Mouse (Mus musculus) liver, embryonic 14.5 days (tissue): Measurements from ENCODE around the gene Rnf208. TPM values are rescaled to one million over a fixed set of nuclear protein-coding genes. Genes with fewer than 3 reads are reported as not detected.

Source experiments
- ATAC-seq: fragments of 200-750 bp; cut with Nextera tagmentation; 2 replicates; pipeline ENCODE4 v1.8.0; 2017; ENCODE audit warnings: moderate number of reproducible peaks, mild to moderate bottlenecking, moderate library complexity; ENCODE audit not compliant: insufficient read depth
- DNase-seq, 3 experiments: peaks; one replicate each; pipeline ENCODE4 v3.0.0-alpha.2; 2012 to 2013; ENCODE audit warnings: low read depth in 3 of 3, low spot score in 3 of 3
- H3K27ac ChIP-seq: fragments of 300-500 bp; sonication (generic); 2 replicates; pipeline ENCODE4 v1.5.1; 2014; ENCODE audit warnings: moderate library complexity, mild to moderate bottlenecking, control low read depth, inconsistent platforms
- H3K27me3 ChIP-seq: fragments of 300-500 bp; sonication (generic); 2 replicates; pipeline ENCODE4 v1.6.1; 2014; ENCODE audit warnings: mild to moderate bottlenecking, low read length, moderate library complexity; ENCODE audit not compliant: control insufficient read depth, insufficient read depth
- H3K36me3 ChIP-seq: fragments of 300-500 bp; sonication (generic); replicated peaks from 2 replicates; pipeline ENCODE4 v1.6.1; 2014; ENCODE audit warnings: low read depth; ENCODE audit not compliant: control insufficient read depth, insufficient read depth
- H3K4me1 ChIP-seq, 2 experiments: fragments of 200-500 bp in 1 of 2; fragments of 300-500 bp in 1 of 2; sonication (generic) in 1 of 2; replicated peaks; 2 replicates each; pipeline ENCODE4 v1.6.1; 2012 to 2014; ENCODE audit warnings: antibody characterized with exemption in 1 of 2, inconsistent platforms in 1 of 2, low read length in 1 of 2; ENCODE audit not compliant: control insufficient read depth in 2 of 2, insufficient read depth in 2 of 2
- H3K4me2 ChIP-seq: fragments of 300-500 bp; sonication (generic); 2 replicates; pipeline ENCODE4 v1.6.1; 2014; ENCODE audit warnings: low read depth, mild to moderate bottlenecking, control low read depth, moderate library complexity
- H3K4me3 ChIP-seq, 2 experiments: fragments of 200-500 bp in 1 of 2; fragments of 300-500 bp in 1 of 2; sonication (generic) in 1 of 2; 2 replicates each; pipeline ENCODE4 v1.5.1; 2012 to 2014; ENCODE audit warnings: low read depth in 2 of 2, low read length in 2 of 2, mild to moderate bottlenecking in 2 of 2, control low read depth in 1 of 2, inconsistent platforms in 1 of 2, moderate library complexity in 1 of 2; ENCODE audit not compliant: insufficient read depth in 1 of 2
- H3K9ac ChIP-seq: fragments of 300-500 bp; sonication (generic); replicated peaks from 2 replicates; pipeline ENCODE4 v1.6.1; 2014; ENCODE audit warnings: mild to moderate bottlenecking, control low read depth, moderate library complexity
- H3K9me3 ChIP-seq: fragments of 300-500 bp; sonication (generic); 2 replicates; pipeline ENCODE4 v1.6.1; 2016; ENCODE audit warnings: low read length, mixed read lengths; ENCODE audit not compliant: control insufficient read depth
- CTCF ChIP-seq: IDR thresholded peaks from 2 replicates; pipeline ENCODE4 v1.5.1; 2016; ENCODE audit warnings: antibody characterized with exemption, low read depth, control low read depth
- EP300 ChIP-seq: IDR thresholded peaks from 2 replicates; pipeline ENCODE4 v1.6.1; 2016; ENCODE audit warnings: antibody characterized with exemption, low read depth
- WGBS: fragments of 180-500 bp; shearing (Covaris S2); extraction: QIAGEN DNeasy Blood & Tissue Kit; methylation state at CpG from one replicate; pipeline ENCODE4 v1.1.7; 2014; ENCODE audit not compliant: insufficient replicate concordance; 5-methylcytosine and 5-hydroxymethylcytosine counted together
- polyA plus RNA-seq, 2 experiments: library from polyadenylated mRNA; depleted of rRNA in 1 of 2; stranded (reverse) in 1 of 2; unstranded in 1 of 2; fragments of >200 nt; fragmentation: Nextera tagmentation in 1 of 2; extraction: Ambion mirVana in 1 of 2; gene quantifications; 2 replicates each; pipeline versions ENCODE4 v1.2.1 to v1.2.3; 2012 to 2014

Gene Rnf208
- polyA plus RNA-seq, 2 experiments, result 0.09 to 0.93 TPM

- TF ChIP-seq CTCF, result no peak
- no peak for TF ChIP-seq EP300
- Histone ChIP-seq H3K4me2 (peak overlapping the region; percentile 54), H3K9me3 (no peaks in the 10 kb centered on the region), H3K9ac (peak overlapping the region; percentile 36), H3K27me3 (no peaks in the 10 kb centered on the region), H3K4me1 (peaks cover 17 to 40% of the 10 kb centered on the region in 2 experiments), H3K36me3 (peaks cover 15% of the 10 kb centered on the region), H3K27ac (no peak overlapping the region), H3K4me3 (peak overlapping the region; percentile 7 to 8; a peak in 1 of 4 replicates)
- DNase-seq, result no peak
- 43% methylated on average over 6 of the region's 6 CpGs for WGBS
- no peak for ATAC-seq
These were observed 24.0 kb downstream of the Rnf208 start for GRCm38 (mm10) chr2:25265897-25266656.

- DNase-seq (no peak), ATAC-seq (no peak)
- Histone ChIP-seq H3K36me3 (peaks cover 15% of the 10 kb centered on the region), H3K27ac (no peak overlapping the region), H3K9ac (no peak overlapping the region), H3K27me3 (no peaks in the 10 kb centered on the region), H3K9me3 (no peaks in the 10 kb centered on the region), H3K4me2 (peak overlapping the region; percentile 54), H3K4me3 (no peak overlapping the region), H3K4me1 (peaks cover 17 to 42% of the 10 kb centered on the region in 2 experiments)
- TF ChIP-seq EP300, result no peak
- no peak for TF ChIP-seq CTCF
- WGBS, result 44% methylated on average over 2 of the region's 2 CpGs
These were observed 24.7 kb downstream of the Rnf208 start for GRCm38 (mm10) chr2:25266720-25267119.

- H3K27ac ChIP-seq, result no peak overlapping the region; the same call in 1 of the 2 replicates
- H3K4me2 ChIP-seq, result no peak overlapping the region
- H3K9ac ChIP-seq, result no peak overlapping the region
- no peak for ATAC-seq
- H3K9me3 ChIP-seq, result no peaks in the 10 kb centered on the region
- H3K27me3 ChIP-seq, result no peaks in the 10 kb centered on the region
- H3K4me3 ChIP-seq, result no peak overlapping the region
- TF ChIP-seq CTCF, result no peak
- TF ChIP-seq EP300, result no peak
- no peak for DNase-seq
- H3K36me3 ChIP-seq, result peaks cover 15% of the 10 kb centered on the region
- peaks cover 17 to 38% of the 10 kb centered on the region in 2 experiments for H3K4me1 ChIP-seq
These were observed 25.2 kb downstream of the Rnf208 start for GRCm38 (mm10) chr2:25267241-25267640.

GRCm38 (mm10) chr2:25267746-25268309, 25.8 kb downstream of the Rnf208 start:
- no peak for DNase-seq
- Histone ChIP-seq H3K4me2 (no peak overlapping the region), H3K9ac (no peak overlapping the region), H3K9me3 (no peaks in the 10 kb centered on the region), H3K4me3 (no peak overlapping the region), H3K27me3 (no peaks in the 10 kb centered on the region), H3K4me1 (peaks cover 17 to 38% of the 10 kb centered on the region in 2 experiments), H3K27ac (no peak overlapping the region), H3K36me3 (peaks cover 15% of the 10 kb centered on the region)
- TF ChIP-seq EP300, result no peak
- no peak for TF ChIP-seq CTCF
- 70% methylated on average over 4 of the region's 4 CpGs for WGBS
- ATAC-seq, result no peak

GRCm38 (mm10) chr2:25271827-25272511, 29.9 kb downstream of the Rnf208 start, which contains the start of the genes Ssna1 and Anapc2:
Ssna1 (minus strand) TSS chr2:25272438.
Anapc2 (plus strand) TSS chr2:25272478.
- peak within 1 kb of the TSS; percentile 94 for H3K9ac ChIP-seq
- no peaks in the 10 kb centered on the region for H3K27me3 ChIP-seq
- peak within 1 kb of the TSS; percentile 88 to 97 for H3K4me3 ChIP-seq
- DNase-seq (peak; percentile 94 to 96 (median 95)), ATAC-seq (peak; percentile 92)
- peak within 1 kb of the TSS; percentile 70 for H3K27ac ChIP-seq
- H3K4me1 ChIP-seq, result peaks cover 7 to 19% of the 10 kb centered on the region in 2 experiments
- peak within 1 kb of the TSS; percentile 86 for H3K4me2 ChIP-seq
- H3K36me3 ChIP-seq, result peaks cover 32% of the 10 kb centered on the region
- under 1% methylated on average over 55 of the region's 55 CpGs for WGBS
- H3K9me3 ChIP-seq, result no peaks in the 10 kb centered on the region
- TF ChIP-seq CTCF (peak; percentile 57), EP300 (no peak)
